Mouse (Mus musculus) hindbrain, embryonic 10.5 days (tissue): Measurements from ENCODE around the gene Cep63. TPM values are rescaled to one million over a fixed set of nuclear protein-coding genes. Genes with fewer than 3 reads are reported as not detected.

Experiments
- DNase-seq: peaks from one replicate; pipeline ENCODE4 v3.0.0-alpha.2; 2017; ENCODE audit warnings: low spot score
- H3K27ac ChIP-seq: fragments of 300-500 bp; sonication (generic); 2 replicates; pipeline ENCODE4 v1.5.1; 2016; ENCODE audit warnings: mild to moderate bottlenecking, moderate library complexity
- H3K27me3 ChIP-seq: fragments of 300-500 bp; sonication (generic); 2 replicates; pipeline ENCODE4 v1.6.1; 2016; ENCODE audit warnings: mild to moderate bottlenecking; ENCODE audit not compliant: poor library complexity, insufficient read depth, severe bottlenecking
- H3K36me3 ChIP-seq: fragments of 300-500 bp; sonication (generic); 2 replicates; pipeline ENCODE4 v1.6.1; 2016; ENCODE audit warnings: mild to moderate bottlenecking, moderate library complexity
- H3K4me1 ChIP-seq: fragments of 300-500 bp; sonication (generic); replicated peaks from 2 replicates; pipeline ENCODE4 v1.6.1; 2016; ENCODE audit warnings: mild to moderate bottlenecking
- H3K4me3 ChIP-seq: fragments of 300-500 bp; sonication (generic); 2 replicates; pipeline ENCODE4 v1.5.1; 2016; ENCODE audit warnings: mild to moderate bottlenecking, moderate library complexity
- H3K9me3 ChIP-seq: fragments of 300-500 bp; sonication (generic); 2 replicates; pipeline ENCODE4 v1.6.1; 2016; ENCODE audit warnings: mild to moderate bottlenecking, moderate library complexity
- WGBS: fragments of 180-500 bp; shearing (Covaris S2); methylation state at CpG from one replicate; pipeline ENCODE4 v1.1.7; 2016; 5-methylcytosine and 5-hydroxymethylcytosine counted together
- polyA plus RNA-seq: library from polyadenylated mRNA; unstranded; fragments of >200 nt; fragmentation: Nextera tagmentation; extraction: Ambion mirVana; gene quantifications from 2 replicates; pipeline ENCODE4 v1.2.1, GENCODE M21; 2016

Cep63 gene
- polyA plus RNA-seq, result 45.2 and 55.2 TPM in 2 replicates

DNA sequence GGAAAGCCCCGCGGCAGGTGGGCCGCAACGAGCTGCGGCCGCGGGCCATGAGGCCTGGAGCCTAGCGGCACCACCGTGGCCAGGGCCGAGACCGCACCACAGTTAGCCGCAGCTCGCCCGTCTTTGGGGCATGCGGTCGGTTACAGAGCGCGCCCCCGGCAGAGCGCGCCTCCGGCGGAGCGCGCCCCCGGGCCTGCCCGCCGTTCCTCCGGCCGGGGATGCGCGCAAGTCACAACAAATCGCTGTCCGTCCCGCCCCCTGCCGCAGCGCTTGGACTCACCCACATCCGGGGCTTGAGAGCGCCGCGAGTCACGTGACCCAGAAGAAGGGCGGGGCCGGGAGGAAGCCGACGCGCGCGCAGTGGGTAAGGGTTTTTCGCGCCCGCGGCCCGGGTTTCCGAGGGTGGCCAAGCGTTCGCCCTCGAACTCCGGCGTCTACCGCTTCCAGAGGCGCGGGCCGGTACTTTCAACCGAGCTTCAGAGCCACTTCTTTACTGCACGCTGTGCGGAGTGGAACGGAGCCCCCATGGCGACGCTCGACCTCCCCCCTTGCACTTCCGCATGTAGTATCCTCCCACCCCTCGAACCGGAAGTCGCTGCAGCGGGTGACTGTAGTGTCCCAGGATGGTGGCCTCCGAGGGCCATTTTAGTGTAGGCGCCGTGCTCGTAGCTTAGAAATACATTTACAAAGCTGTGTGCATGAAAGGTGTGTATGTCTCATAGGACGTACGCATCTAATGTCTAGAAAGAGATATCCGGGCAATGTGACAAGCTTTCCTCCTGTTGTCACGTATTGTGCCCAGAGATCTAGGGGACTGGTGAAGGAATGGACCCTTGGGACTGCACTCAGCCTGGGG lies at the start of gene Cep63, which contains the start of gene Anapc13:
Cep63 (minus strand) TSS at position 552 of the 856 bp plus-strand sequence.
Anapc13 (plus strand) TSS at position 314 of the 856 bp plus-strand sequence.
- Histone ChIP-seq H3K36me3 (peaks cover 8% of the 10 kb centered on the region; the same call in 1 of the 2 replicates), H3K27ac (peak within 1 kb of the TSS; percentile 100), H3K9me3 (no peaks in the 10 kb centered on the region), H3K4me3 (peak within 1 kb of the TSS; percentile 93), H3K27me3 (no peaks in the 10 kb centered on the region), H3K4me1 (peaks cover 18% of the 10 kb centered on the region)
- under 1% methylated on average over 84 of the region's 84 CpGs for WGBS
- peak; percentile 98 for DNase-seq

DNA sequence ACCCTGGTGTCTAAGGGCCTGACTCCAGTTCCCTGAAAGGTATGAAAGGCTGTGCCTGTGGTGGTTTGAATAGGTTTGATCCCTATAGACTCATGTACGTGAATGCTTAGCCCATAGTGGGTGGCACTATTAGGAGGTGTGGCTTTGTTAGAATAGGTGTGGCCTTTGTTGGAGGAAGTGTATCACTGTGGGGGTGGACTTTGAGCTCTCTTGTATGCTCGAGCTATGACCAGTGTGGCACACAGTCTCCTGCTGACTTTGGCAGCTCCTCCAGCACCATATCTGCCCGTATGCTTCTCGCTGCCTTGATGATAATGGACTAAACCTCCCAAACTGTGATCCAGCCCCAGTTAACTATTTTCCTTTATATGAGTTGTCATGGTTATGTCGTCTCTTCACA lies 49.6 kb upstream of the Cep63 start:
- H3K36me3 ChIP-seq, result no peaks in the 10 kb centered on the region
- H3K9me3 ChIP-seq, result no peaks in the 10 kb centered on the region
- no peak overlapping the region for H3K27ac ChIP-seq
- H3K4me3 ChIP-seq, result no peak overlapping the region
- DNase-seq, result no peak
- peaks cover 30% of the 10 kb centered on the region for H3K4me1 ChIP-seq
- peaks cover 4% of the 10 kb centered on the region; the same call in 1 of the 2 replicates for H3K27me3 ChIP-seq
- WGBS, result 71% methylated on average over 5 of the region's 5 CpGs

DNA sequence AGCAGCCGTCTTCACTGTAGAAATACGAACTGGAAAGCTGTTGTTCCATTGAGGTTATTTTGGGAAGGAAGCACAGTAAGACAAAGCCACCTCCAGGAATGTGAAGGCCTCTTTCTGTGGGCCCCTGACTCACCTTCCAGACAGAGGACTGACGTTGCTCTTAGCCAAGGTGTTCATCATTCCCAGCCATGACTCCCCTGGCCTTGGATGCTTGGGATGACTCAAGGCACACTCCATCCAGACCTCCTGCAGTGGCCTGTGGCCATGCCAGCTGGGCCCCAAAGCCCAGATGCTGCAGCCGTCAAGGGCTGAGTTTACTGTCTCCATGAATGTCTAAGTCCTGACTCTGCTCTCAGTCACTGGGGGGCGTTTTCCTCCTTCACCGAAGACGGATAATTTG lies 47.0 kb upstream of the Cep63 start:
- H3K4me3 ChIP-seq, result no peak overlapping the region
- 76% methylated on average over 7 of the region's 7 CpGs for WGBS
- no peaks in the 10 kb centered on the region for H3K9me3 ChIP-seq
- no peak for DNase-seq
- H3K27ac ChIP-seq, result peak overlapping the region; percentile 59; the same call in 1 of the 2 replicates
- peaks cover 36% of the 10 kb centered on the region for H3K4me1 ChIP-seq
- peaks cover 4% of the 10 kb centered on the region; the same call in 1 of the 2 replicates for H3K27me3 ChIP-seq
- H3K36me3 ChIP-seq, result no peaks in the 10 kb centered on the region

- WGBS, result 91% methylated on average over 12 of the region's 12 CpGs
- DNase-seq, result no peak
- Histone ChIP-seq H3K9me3 (no peaks in the 10 kb centered on the region), H3K27ac (no peak overlapping the region; the same call in 1 of the 2 replicates), H3K27me3 (no peaks in the 10 kb centered on the region), H3K36me3 (no peaks in the 10 kb centered on the region), H3K4me3 (no peak overlapping the region), H3K4me1 (peaks cover 52% of the 10 kb centered on the region)
Measured at GRCm38 (mm10) chr9:102668906-102669305, 42.6 kb upstream of the Cep63 start.

DNA sequence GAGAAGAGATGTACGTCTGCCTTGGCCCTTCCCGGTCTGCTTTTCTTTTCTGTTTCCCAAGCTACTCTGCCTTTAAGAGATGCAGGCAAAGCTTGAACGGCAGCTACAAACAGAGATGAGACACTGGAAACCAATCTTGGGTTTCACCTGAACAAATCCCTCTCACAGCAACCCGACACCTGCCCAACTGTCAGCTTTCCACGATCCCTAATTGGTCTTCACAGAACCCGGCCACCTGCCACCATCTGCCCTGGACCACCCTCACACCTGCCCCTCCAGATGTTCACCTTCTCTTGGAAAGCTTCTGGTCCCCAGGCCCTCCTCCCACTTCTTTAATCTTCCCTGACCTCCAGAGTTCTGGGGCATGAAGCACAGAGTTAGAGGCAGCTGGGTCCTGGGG lies 41.8 kb upstream of the Cep63 start:
- WGBS, result 49% methylated on average over 6 of the region's 6 CpGs
- DNase-seq, result peak; percentile 45
- no peaks in the 10 kb centered on the region for H3K9me3 ChIP-seq
- peak overlapping the region; percentile 51 for H3K27ac ChIP-seq
- no peak overlapping the region for H3K4me3 ChIP-seq
- peaks cover 46% of the 10 kb centered on the region for H3K4me1 ChIP-seq
- no peaks in the 10 kb centered on the region for H3K27me3 ChIP-seq
- H3K36me3 ChIP-seq, result no peaks in the 10 kb centered on the region

DNA sequence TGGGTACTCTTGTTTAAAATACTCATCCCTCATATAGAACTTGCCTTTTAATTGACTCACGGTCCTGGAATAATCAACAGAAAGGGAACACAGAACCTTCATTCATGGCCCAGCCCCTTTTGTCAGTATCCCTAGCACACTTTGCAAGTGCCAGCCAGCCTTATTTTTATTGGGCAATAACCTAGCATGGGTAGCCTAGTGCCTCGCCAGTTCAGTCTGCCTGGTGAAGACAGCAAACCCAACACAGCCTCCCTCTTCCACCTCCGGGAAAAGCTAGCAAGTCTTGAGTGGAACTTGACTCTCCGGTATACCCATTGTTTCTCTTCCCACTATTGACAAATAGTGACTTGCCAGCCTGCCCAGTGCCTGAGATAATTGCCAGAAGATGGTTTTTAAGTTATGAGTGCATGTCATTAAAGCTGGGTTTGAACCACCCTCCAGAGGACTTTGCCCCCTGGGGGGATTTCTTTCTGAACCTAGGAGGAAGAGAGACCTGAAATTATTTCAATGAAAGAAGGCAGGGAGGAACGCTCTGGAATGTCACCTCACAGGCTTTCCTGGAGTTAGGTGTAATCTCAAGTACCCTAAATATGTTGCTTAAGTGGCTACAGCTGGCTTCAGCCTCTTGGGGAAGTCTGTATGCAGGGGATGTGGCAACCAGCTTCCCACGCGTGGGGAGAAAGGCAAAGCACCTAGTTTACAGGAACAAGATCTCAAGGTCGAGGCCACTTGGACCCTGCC lies 30.2 kb upstream of the Cep63 start:
- Histone ChIP-seq H3K4me3 (no peak overlapping the region), H3K36me3 (no peaks in the 10 kb centered on the region), H3K9me3 (no peaks in the 10 kb centered on the region), H3K4me1 (peaks cover 27% of the 10 kb centered on the region), H3K27ac (no peak overlapping the region), H3K27me3 (no peaks in the 10 kb centered on the region)
- WGBS, result 72% methylated on average over 8 of the region's 8 CpGs
- no peak for DNase-seq

GRCm38 (mm10) chr9:102651199-102651720 lies 24.9 kb upstream of the Cep63 start:
- WGBS, result 76% methylated on average over 6 of the region's 6 CpGs
- Histone ChIP-seq H3K36me3 (no peaks in the 10 kb centered on the region), H3K9me3 (no peaks in the 10 kb centered on the region), H3K4me1 (peaks cover 33% of the 10 kb centered on the region), H3K4me3 (no peak overlapping the region), H3K27ac (no peak overlapping the region), H3K27me3 (no peaks in the 10 kb centered on the region)
- DNase-seq, result no peak

DNA sequence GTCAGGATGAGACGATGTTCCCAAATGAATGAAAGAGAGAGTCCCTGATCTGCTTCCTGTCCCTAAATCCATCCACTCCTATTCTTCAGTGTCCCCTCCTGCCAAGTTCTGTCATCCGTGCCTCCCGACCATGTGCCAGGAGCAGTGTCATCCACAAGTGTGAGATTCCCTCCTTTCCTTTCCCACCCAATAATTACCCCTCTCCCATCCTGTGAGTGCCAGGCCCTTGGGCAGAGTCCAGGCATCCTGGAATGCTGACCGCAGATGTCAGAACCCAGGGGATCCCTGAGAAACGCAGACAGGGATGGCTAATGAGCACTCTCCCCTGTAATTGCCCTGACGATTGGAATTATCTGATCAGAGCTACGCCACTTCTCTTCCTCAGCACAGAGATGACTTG lies 24.3 kb upstream of the Cep63 start:
- Histone ChIP-seq H3K4me3 (no peak overlapping the region), H3K27me3 (no peaks in the 10 kb centered on the region), H3K27ac (0 out of 2 replicates have a peak overlapping the region, but pooled peaks have one; percentile 5), H3K9me3 (no peaks in the 10 kb centered on the region), H3K36me3 (no peaks in the 10 kb centered on the region), H3K4me1 (peaks cover 39% of the 10 kb centered on the region)
- WGBS, result 51% methylated on average over 7 of the region's 7 CpGs
- no peak for DNase-seq

GRCm38 (mm10) chr9:102649917-102650527 lies 23.7 kb upstream of the Cep63 start:
- no peaks in the 10 kb centered on the region for H3K27me3 ChIP-seq
- H3K4me3 ChIP-seq, result no peak overlapping the region
- peaks cover 45% of the 10 kb centered on the region for H3K4me1 ChIP-seq
- no peaks in the 10 kb centered on the region for H3K36me3 ChIP-seq
- DNase-seq, result no peak
- WGBS, result 68% methylated on average over 17 of the region's 17 CpGs
- 0 out of 2 replicates have a peak overlapping the region, but pooled peaks have one; percentile 5 for H3K27ac ChIP-seq
- H3K9me3 ChIP-seq, result no peaks in the 10 kb centered on the region

- peaks cover 68% of the 10 kb centered on the region for H3K4me1 ChIP-seq
- no peak overlapping the region; the same call in 1 of the 2 replicates for H3K27ac ChIP-seq
- H3K27me3 ChIP-seq, result no peaks in the 10 kb centered on the region
- H3K4me3 ChIP-seq, result no peak overlapping the region
- no peaks in the 10 kb centered on the region for H3K9me3 ChIP-seq
- DNase-seq, result no peak
- no peaks in the 10 kb centered on the region for H3K36me3 ChIP-seq
- 86% methylated on average over 6 of the region's 6 CpGs for WGBS
Measured at GRCm38 (mm10) chr9:102647010-102647409, 20.7 kb upstream of the Cep63 start.

DNA sequence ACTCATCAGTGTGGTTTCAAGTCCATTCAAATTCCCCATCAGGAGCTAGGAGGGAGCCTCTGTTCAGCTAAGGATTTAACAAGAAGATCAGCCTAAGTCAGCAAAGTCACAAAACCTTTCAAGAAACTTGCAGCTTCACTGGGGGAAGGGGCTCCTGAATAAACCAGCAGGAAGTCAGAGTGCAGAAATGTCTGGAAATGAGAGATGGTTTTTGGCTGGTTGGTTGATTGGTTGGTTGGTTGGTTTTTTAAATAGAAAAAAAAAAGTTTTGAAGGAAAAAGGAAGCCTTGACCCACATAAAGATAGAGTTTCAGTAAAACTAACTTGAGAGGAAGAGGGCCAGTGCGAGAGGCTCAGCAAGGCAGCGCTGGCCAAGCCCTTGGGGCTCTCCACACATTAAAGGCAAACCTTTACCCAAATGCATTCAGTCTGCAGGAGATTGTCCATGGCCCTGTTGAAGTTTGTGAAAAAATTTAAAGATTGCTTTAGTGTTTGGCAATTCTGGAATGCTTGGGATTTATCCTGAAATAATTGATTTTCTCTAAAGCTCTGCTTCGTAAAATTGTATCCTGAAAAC lies 18.9 kb upstream of the Cep63 start:
- H3K36me3 ChIP-seq, result no peaks in the 10 kb centered on the region
- DNase-seq, result no peak
- H3K9me3 ChIP-seq, result no peaks in the 10 kb centered on the region
- H3K27ac ChIP-seq, result peak overlapping the region; percentile 87
- no peaks in the 10 kb centered on the region for H3K27me3 ChIP-seq
- H3K4me1 ChIP-seq, result peaks cover 59% of the 10 kb centered on the region
- H3K4me3 ChIP-seq, result no peak overlapping the region
- 72% methylated on average over 3 of the region's 3 CpGs for WGBS

- Histone ChIP-seq H3K4me3 (peak overlapping the region; percentile 36), H3K27me3 (no peaks in the 10 kb centered on the region), H3K4me1 (peaks cover 53% of the 10 kb centered on the region), H3K9me3 (no peaks in the 10 kb centered on the region), H3K36me3 (no peaks in the 10 kb centered on the region), H3K27ac (peak overlapping the region; percentile 87)
- 8% methylated on average over 10 of the region's 10 CpGs for WGBS
- peak; percentile 80 for DNase-seq
Measured at GRCm38 (mm10) chr9:102643486-102644101, 17.3 kb upstream of the Cep63 start.
